Mouse (Mus musculus) hindbrain, embryonic 14.5 days (tissue): ENCODE measurements around the gene Ift140. TPM values are rescaled to one million over a fixed set of nuclear protein-coding genes. Genes with fewer than 3 reads are reported as not detected.
A peak's percentile ranks its signal among the peaks of the same experiment; 100 is the strongest.

Source experiments
- ATAC-seq: fragments of 200-750 bp; cut with Nextera tagmentation; 2 replicates; pipeline ENCODE4 v1.8.0; 2017; ENCODE audit warnings: moderate number of reproducible peaks, mild to moderate bottlenecking, moderate TSS enrichment, moderate library complexity; ENCODE audit not compliant: low FRiP score
- DNase-seq: peaks from one replicate; pipeline ENCODE4 v3.0.0-alpha.2; 2015; ENCODE audit warnings: low spot score
- H3K27ac ChIP-seq: fragments of 300-500 bp; sonication (generic); 2 replicates; pipeline ENCODE4 v1.5.1; 2014; ENCODE audit warnings: mild to moderate bottlenecking, moderate library complexity
- H3K27me3 ChIP-seq: fragments of 300-500 bp; sonication (generic); 2 replicates; pipeline ENCODE4 v1.6.1; 2014; ENCODE audit warnings: mild to moderate bottlenecking, low read length, mixed read lengths; ENCODE audit not compliant: control insufficient read depth, insufficient read depth
- H3K36me3 ChIP-seq: fragments of 300-500 bp; sonication (generic); replicated peaks from 2 replicates; pipeline ENCODE4 v1.6.1; 2014; ENCODE audit not compliant: control insufficient read depth, insufficient read depth
- H3K4me1 ChIP-seq: fragments of 300-500 bp; sonication (generic); replicated peaks from 2 replicates; pipeline ENCODE4 v1.6.1; 2014; ENCODE audit warnings: antibody characterized with exemption, low read length, mixed read lengths; ENCODE audit not compliant: control insufficient read depth, insufficient read depth
- H3K4me2 ChIP-seq: fragments of 300-500 bp; sonication (generic); replicated peaks from 2 replicates; pipeline ENCODE4 v1.6.1; 2014; ENCODE audit warnings: mild to moderate bottlenecking, moderate library complexity
- H3K4me3 ChIP-seq: fragments of 300-500 bp; sonication (generic); replicated peaks from 2 replicates; pipeline ENCODE4 v1.5.1; 2014; ENCODE audit warnings: mild to moderate bottlenecking, low read length
- H3K9ac ChIP-seq: fragments of 300-500 bp; sonication (generic); 2 replicates; pipeline ENCODE4 v1.6.1; 2014
- H3K9me3 ChIP-seq: fragments of 300-500 bp; sonication (generic); 2 replicates; pipeline ENCODE4 v1.6.1; 2016; ENCODE audit warnings: low read length; ENCODE audit not compliant: control insufficient read depth
- WGBS: fragments of 180-500 bp; shearing (Covaris S2); extraction: QIAGEN DNeasy Blood & Tissue Kit; methylation state at CpG from one replicate; pipeline ENCODE4 v1.1.7; 2014; 5-methylcytosine and 5-hydroxymethylcytosine counted together
- polyA plus RNA-seq: library from polyadenylated mRNA; unstranded; fragments of >200 nt; fragmentation: Nextera tagmentation; extraction: Ambion mirVana; gene quantifications from 2 replicates; pipeline ENCODE4 v1.2.1, GENCODE M21; 2014

Ift140 gene
- polyA plus RNA-seq: 15.9 and 20.9 TPM in 2 replicates

GRCm38 (mm10) chr17:25015655-25016291 lies at the start of gene Ift140, which contains the start of gene Cramp1l:
Gene Ift140 (plus strand): TSS chr17:25016085.
Gene Cramp1l (minus strand): TSS chr17:25015788.
- peak within 1 kb of the TSS; percentile 88 for H3K9ac ChIP-seq
- peak within 1 kb of the TSS; percentile 94 for H3K4me3 ChIP-seq
- H3K4me1 ChIP-seq: peaks cover 16% of the 10 kb centered on the region
- H3K36me3 ChIP-seq: peaks cover 29% of the 10 kb centered on the region
- H3K27me3 ChIP-seq: no peaks in the 10 kb centered on the region
- peak; percentile 98 for DNase-seq
- peak within 1 kb of the TSS; percentile 77 for H3K27ac ChIP-seq
- H3K4me2 ChIP-seq: peak within 1 kb of the TSS; percentile 95
- under 1% methylated on average over 62 of the region's 62 CpGs for WGBS
- no peaks in the 10 kb centered on the region for H3K9me3 ChIP-seq
- ATAC-seq: peak; percentile 99

GRCm38 (mm10) chr17:24987221-24987620 lies 28.7 kb upstream of the Ift140 start:
- Histone ChIP-seq H3K4me2 (no peak overlapping the region), H3K4me3 (no peak overlapping the region), H3K36me3 (peaks cover 94% of the 10 kb centered on the region), H3K27me3 (no peaks in the 10 kb centered on the region), H3K4me1 (no peaks in the 10 kb centered on the region), H3K9ac (no peak overlapping the region), H3K9me3 (no peaks in the 10 kb centered on the region), H3K27ac (no peak overlapping the region)
- 97% methylated on average over 6 of the region's 6 CpGs for WGBS
- no peak for DNase-seq
- ATAC-seq: no peak

GRCm38 (mm10) chr17:24994721-24995120 lies 21.2 kb upstream of the Ift140 start:
- no peaks in the 10 kb centered on the region for H3K4me1 ChIP-seq
- no peak overlapping the region for H3K9ac ChIP-seq
- H3K9me3 ChIP-seq: no peaks in the 10 kb centered on the region
- no peak overlapping the region for H3K4me3 ChIP-seq
- H3K4me2 ChIP-seq: no peak overlapping the region
- no peak overlapping the region for H3K27ac ChIP-seq
- peaks cover 96% of the 10 kb centered on the region for H3K36me3 ChIP-seq
- H3K27me3 ChIP-seq: no peaks in the 10 kb centered on the region
- WGBS: 93% methylated on average over 6 of the region's 6 CpGs
- no peak for ATAC-seq
- no peak for DNase-seq

DNA sequence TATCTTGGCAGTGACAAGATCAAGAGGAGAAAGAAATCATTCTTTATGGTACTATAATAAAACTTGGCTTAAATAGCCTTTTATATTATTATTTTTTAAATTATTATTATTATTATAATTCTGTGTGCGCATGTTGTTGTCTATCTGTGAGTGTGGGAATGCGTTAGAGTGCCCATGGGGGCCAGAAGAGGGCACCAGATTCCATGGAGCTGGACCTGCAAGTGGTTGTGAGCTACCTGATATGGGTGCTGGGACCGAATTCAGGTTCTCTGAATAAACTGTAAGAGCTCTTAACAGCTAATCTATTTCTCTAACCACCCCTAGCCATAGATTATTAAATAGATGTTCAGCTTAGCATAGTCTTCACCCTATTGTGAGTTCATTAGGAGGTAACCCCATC lies 10.8 kb upstream of the Ift140 start:
- Histone ChIP-seq H3K4me3 (no peak overlapping the region), H3K9ac (no peak overlapping the region), H3K9me3 (no peaks in the 10 kb centered on the region), H3K36me3 (peaks cover 68% of the 10 kb centered on the region), H3K27me3 (no peaks in the 10 kb centered on the region), H3K4me2 (no peak overlapping the region), H3K27ac (no peak overlapping the region), H3K4me1 (no peaks in the 10 kb centered on the region)
- DNase-seq: no peak
- WGBS: 96% methylated on average over 3 of the region's 3 CpGs
- ATAC-seq: no peak

- H3K27me3 ChIP-seq: no peaks in the 10 kb centered on the region
- H3K4me1 ChIP-seq: no peaks in the 10 kb centered on the region
- H3K27ac ChIP-seq: no peak overlapping the region
- H3K9me3 ChIP-seq: no peaks in the 10 kb centered on the region
- no peak overlapping the region for H3K4me3 ChIP-seq
- no peak for DNase-seq
- no peak overlapping the region for H3K4me2 ChIP-seq
- ATAC-seq: no peak
- H3K9ac ChIP-seq: no peak overlapping the region
- peaks cover 68% of the 10 kb centered on the region for H3K36me3 ChIP-seq
Measured at GRCm38 (mm10) chr17:25007480-25007879, 8.4 kb upstream of the Ift140 start.

- ATAC-seq (no peak), DNase-seq (no peak)
- Histone ChIP-seq H3K36me3 (peaks cover 40% of the 10 kb centered on the region), H3K4me2 (peak overlapping the region; percentile 91), H3K9me3 (no peaks in the 10 kb centered on the region), H3K27ac (peak overlapping the region; percentile 73), H3K4me1 (peaks cover 16% of the 10 kb centered on the region), H3K27me3 (no peaks in the 10 kb centered on the region), H3K4me3 (peak overlapping the region; percentile 94), H3K9ac (peak overlapping the region; percentile 88)
- WGBS: under 1% methylated on average over 74 of the region's 81 CpGs
Measured at GRCm38 (mm10) chr17:25013606-25014501, 2.0 kb upstream of the Ift140 start.

- Histone ChIP-seq H3K9me3 (no peaks in the 10 kb centered on the region), H3K4me1 (peaks cover 16% of the 10 kb centered on the region), H3K27ac (peak overlapping the region; percentile 77), H3K4me3 (peak overlapping the region; percentile 94), H3K9ac (peak overlapping the region; percentile 88), H3K27me3 (no peaks in the 10 kb centered on the region), H3K4me2 (peak overlapping the region; percentile 91), H3K36me3 (peaks cover 30% of the 10 kb centered on the region)
- no peak for ATAC-seq
- no peak for DNase-seq
- WGBS: under 1% methylated on average over 39 of the region's 39 CpGs
Measured at GRCm38 (mm10) chr17:25014841-25015570, 879 bp upstream of the Ift140 start.

DNA sequence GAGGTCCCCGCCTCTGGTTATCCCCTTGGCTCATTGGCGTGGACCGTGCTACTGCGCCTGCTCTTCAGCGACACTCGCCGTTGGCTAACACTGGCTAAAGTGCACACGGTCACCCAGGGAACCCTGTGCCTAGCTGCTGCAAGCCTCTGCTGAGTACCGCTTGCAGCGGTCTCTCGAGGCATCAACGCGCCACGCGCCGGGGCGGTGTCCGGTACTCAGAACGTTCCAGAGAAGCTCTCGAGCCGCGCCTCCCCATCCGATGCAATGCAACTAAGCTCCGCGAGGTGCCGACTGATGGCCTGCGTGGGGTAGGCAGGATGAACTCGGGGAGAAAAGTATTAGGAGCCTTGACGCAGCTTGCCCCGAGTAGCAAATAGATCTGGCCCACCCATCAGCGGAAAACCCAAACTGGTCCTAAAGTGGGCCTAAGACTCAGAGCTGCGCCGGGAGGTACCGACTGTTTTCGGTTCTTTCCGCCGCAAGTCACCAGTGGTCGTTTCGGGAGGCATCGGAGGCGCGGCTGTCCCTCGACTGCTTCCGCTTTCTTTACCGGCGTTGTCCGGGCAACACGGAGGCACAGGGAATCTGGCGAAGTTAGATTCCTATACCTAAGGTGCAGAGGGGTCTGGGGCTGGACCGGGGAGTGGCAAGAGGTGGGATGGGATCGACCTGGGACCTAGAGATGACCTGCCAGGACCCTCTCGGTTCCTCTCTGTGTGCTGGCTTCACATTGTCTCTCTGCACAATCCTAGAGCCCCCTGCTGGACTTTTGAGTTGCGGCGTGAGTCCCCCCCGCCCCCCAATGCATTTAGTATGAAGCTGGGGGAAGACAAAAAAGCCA lies 627 bp downstream of the Ift140 start:
- DNase-seq: no peak
- Histone ChIP-seq H3K9me3 (no peaks in the 10 kb centered on the region), H3K9ac (peak overlapping the region; percentile 71), H3K27ac (peak overlapping the region; percentile 72), H3K4me3 (peak overlapping the region; percentile 94), H3K4me1 (peaks cover 16% of the 10 kb centered on the region), H3K4me2 (peak overlapping the region; percentile 95), H3K27me3 (no peaks in the 10 kb centered on the region), H3K36me3 (peaks cover 25% of the 10 kb centered on the region)
- ATAC-seq: peak; percentile 89
- under 1% methylated on average over 55 of the region's 55 CpGs for WGBS
